Mouse (Mus musculus) kidney, adult 2 months (tissue): ENCODE results near the gene Sspo.

ENCODE experiments used
- CTCF ChIP-seq: fragments of 200-500 bp; conservative IDR thresholded peaks from 2 replicates; pipeline ENCODE4 v1.5.1; 2011; ENCODE audit warnings: low read depth, mild to moderate bottlenecking, control low read depth, low read length, moderate library complexity, mixed read lengths; ENCODE audit not compliant: insufficient read depth, insufficient read length
- POLR2A ChIP-seq: fragments of 200-500 bp; IDR thresholded peaks from one replicate; pipeline ENCODE4 v1.6.1; 2011; ENCODE audit warnings: low read depth, low read length, control low read depth

- no peak for TF ChIP-seq POLR2A
- TF ChIP-seq CTCF, result no peak
Measured at GRCm38 (mm10) chr6:48541560-48542450, 93.8 kb downstream of the Sspo start.
